Mouse (Mus musculus) liver, embryonic 14.5 days (tissue): ENCODE data around the gene Gpr183. TPM values are rescaled to one million over a fixed set of nuclear protein-coding genes. Genes with fewer than 3 reads are reported as not detected.

ENCODE experiments used
- ATAC-seq: fragments of 200-750 bp; cut with Nextera tagmentation; 2 replicates; pipeline ENCODE4 v1.8.0; 2017; ENCODE audit warnings: moderate number of reproducible peaks, mild to moderate bottlenecking, moderate library complexity; ENCODE audit not compliant: insufficient read depth
- DNase-seq, 3 experiments: peaks; one replicate each; pipeline ENCODE4 v3.0.0-alpha.2; 2012 to 2013; ENCODE audit warnings: low read depth in 3 of 3, low spot score in 3 of 3
- H3K27ac ChIP-seq: fragments of 300-500 bp; sonication (generic); 2 replicates; pipeline ENCODE4 v1.5.1; 2014; ENCODE audit warnings: moderate library complexity, mild to moderate bottlenecking, control low read depth, inconsistent platforms
- H3K27me3 ChIP-seq: fragments of 300-500 bp; sonication (generic); 2 replicates; pipeline ENCODE4 v1.6.1; 2014; ENCODE audit warnings: mild to moderate bottlenecking, low read length, moderate library complexity; ENCODE audit not compliant: control insufficient read depth, insufficient read depth
- H3K36me3 ChIP-seq: fragments of 300-500 bp; sonication (generic); replicated peaks from 2 replicates; pipeline ENCODE4 v1.6.1; 2014; ENCODE audit warnings: low read depth; ENCODE audit not compliant: control insufficient read depth, insufficient read depth
- H3K4me1 ChIP-seq, 2 experiments: fragments of 200-500 bp in 1 of 2; fragments of 300-500 bp in 1 of 2; sonication (generic) in 1 of 2; replicated peaks; 2 replicates each; pipeline ENCODE4 v1.6.1; 2012 to 2014; ENCODE audit warnings: antibody characterized with exemption in 1 of 2, inconsistent platforms in 1 of 2, low read length in 1 of 2; ENCODE audit not compliant: control insufficient read depth in 2 of 2, insufficient read depth in 2 of 2
- H3K4me2 ChIP-seq: fragments of 300-500 bp; sonication (generic); 2 replicates; pipeline ENCODE4 v1.6.1; 2014; ENCODE audit warnings: low read depth, mild to moderate bottlenecking, control low read depth, moderate library complexity
- H3K4me3 ChIP-seq, 2 experiments: fragments of 200-500 bp in 1 of 2; fragments of 300-500 bp in 1 of 2; sonication (generic) in 1 of 2; 2 replicates each; pipeline ENCODE4 v1.5.1; 2012 to 2014; ENCODE audit warnings: low read depth in 2 of 2, low read length in 2 of 2, mild to moderate bottlenecking in 2 of 2, control low read depth in 1 of 2, inconsistent platforms in 1 of 2, moderate library complexity in 1 of 2; ENCODE audit not compliant: insufficient read depth in 1 of 2
- H3K9ac ChIP-seq: fragments of 300-500 bp; sonication (generic); replicated peaks from 2 replicates; pipeline ENCODE4 v1.6.1; 2014; ENCODE audit warnings: mild to moderate bottlenecking, control low read depth, moderate library complexity
- H3K9me3 ChIP-seq: fragments of 300-500 bp; sonication (generic); 2 replicates; pipeline ENCODE4 v1.6.1; 2016; ENCODE audit warnings: low read length, mixed read lengths; ENCODE audit not compliant: control insufficient read depth
- CTCF ChIP-seq: IDR thresholded peaks from 2 replicates; pipeline ENCODE4 v1.5.1; 2016; ENCODE audit warnings: antibody characterized with exemption, low read depth, control low read depth
- EP300 ChIP-seq: IDR thresholded peaks from 2 replicates; pipeline ENCODE4 v1.6.1; 2016; ENCODE audit warnings: antibody characterized with exemption, low read depth
- WGBS: fragments of 180-500 bp; shearing (Covaris S2); extraction: QIAGEN DNeasy Blood & Tissue Kit; methylation state at CpG from one replicate; pipeline ENCODE4 v1.1.7; 2014; ENCODE audit not compliant: insufficient replicate concordance; 5-methylcytosine and 5-hydroxymethylcytosine counted together
- polyA plus RNA-seq, 2 experiments: library from polyadenylated mRNA; depleted of rRNA in 1 of 2; stranded (reverse) in 1 of 2; unstranded in 1 of 2; fragments of >200 nt; fragmentation: Nextera tagmentation in 1 of 2; extraction: Ambion mirVana in 1 of 2; gene quantifications; 2 replicates each; pipeline versions ENCODE4 v1.2.1 to v1.2.3; 2012 to 2014

Gene Gpr183
- polyA plus RNA-seq, 2 experiments: 0.62 to 0.75 TPM

DNA sequence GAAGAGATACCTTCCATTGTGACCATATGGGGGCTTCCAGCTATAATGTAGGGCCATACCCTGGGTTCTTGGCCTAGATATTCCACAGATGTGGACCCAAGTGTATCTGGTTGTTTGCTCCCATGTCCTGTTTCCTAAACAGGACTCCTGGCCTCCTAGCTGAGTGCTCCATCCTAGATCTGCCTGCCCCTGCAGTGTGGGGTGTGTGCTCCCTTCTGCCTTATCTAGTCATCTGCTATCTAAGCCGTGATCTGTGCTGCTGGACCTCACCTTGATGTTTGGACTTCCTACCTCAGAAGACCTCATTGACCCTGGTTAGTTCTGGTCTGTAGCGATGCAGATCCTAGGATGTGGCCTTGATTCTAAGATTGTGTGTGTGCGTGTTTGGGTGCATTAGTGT, 24.9 kb upstream of the Gpr183 start:
- H3K9me3 ChIP-seq: no peaks in the 10 kb centered on the region
- no peak overlapping the region for H3K4me3 ChIP-seq
- TF ChIP-seq CTCF: no peak
- TF ChIP-seq EP300: no peak
- H3K27ac ChIP-seq: no peak overlapping the region
- H3K4me1 ChIP-seq: peaks cover 0 to 16% of the 10 kb centered on the region in 2 experiments; a peak in 2 of 4 replicates
- ATAC-seq: no peak
- no peak for DNase-seq
- H3K36me3 ChIP-seq: no peaks in the 10 kb centered on the region
- H3K9ac ChIP-seq: no peak overlapping the region
- H3K27me3 ChIP-seq: no peaks in the 10 kb centered on the region
- 68% methylated on average over 3 of the region's 3 CpGs for WGBS
- no peak overlapping the region for H3K4me2 ChIP-seq

DNA sequence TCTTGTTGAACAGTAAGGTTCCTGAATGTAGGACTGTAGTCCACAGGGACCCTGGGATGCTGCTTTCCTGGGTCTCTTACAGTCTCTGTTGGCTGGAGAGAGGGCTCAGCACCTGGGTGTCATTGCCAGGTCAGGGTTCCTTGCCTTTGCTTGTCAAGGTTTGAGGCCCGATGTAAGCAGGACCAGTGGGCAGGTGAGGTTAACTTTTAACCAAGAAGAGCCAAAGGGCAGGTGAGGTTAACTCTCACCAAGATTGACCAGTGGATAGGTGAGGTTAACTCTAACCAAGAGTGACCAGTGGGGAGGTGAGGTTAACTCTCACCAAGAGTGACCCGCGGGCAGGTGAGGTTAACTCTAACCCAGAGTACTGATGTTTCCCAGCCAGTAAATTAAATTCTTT, 24.3 kb upstream of the Gpr183 start:
- ATAC-seq: no peak
- 84% methylated on average over 3 of the region's 3 CpGs for WGBS
- TF ChIP-seq CTCF: no peak
- no peak for TF ChIP-seq EP300

DNA sequence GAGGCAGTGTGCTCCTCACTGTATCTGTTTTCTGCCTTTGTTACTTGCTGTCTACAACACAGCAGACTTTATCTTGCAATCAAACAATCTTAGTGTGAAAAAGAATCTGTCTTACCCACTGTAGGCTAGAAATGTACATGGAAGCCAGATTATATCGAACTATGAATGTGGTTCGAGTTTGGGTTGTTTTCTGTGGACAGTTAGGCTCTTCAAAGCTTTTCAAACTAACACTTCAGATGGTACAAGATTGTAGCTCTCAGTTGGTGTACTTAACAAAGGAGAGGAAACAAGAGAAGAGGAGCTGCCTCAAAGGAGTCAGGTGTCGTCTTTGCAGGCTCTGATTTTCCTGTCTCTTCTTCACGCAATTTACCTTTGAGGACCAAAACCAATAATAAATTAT, 22.7 kb upstream of the Gpr183 start:
- H3K4me1 ChIP-seq: peaks cover 0 to 22% of the 10 kb centered on the region in 2 experiments; a peak in 2 of 4 replicates
- no peak for ATAC-seq
- TF ChIP-seq CTCF (no peak), EP300 (no peak)
- H3K36me3 ChIP-seq: no peaks in the 10 kb centered on the region
- H3K27ac ChIP-seq: no peak overlapping the region
- DNase-seq: no peak
- H3K27me3 ChIP-seq: no peaks in the 10 kb centered on the region
- 62% methylated on average over 4 of the region's 4 CpGs for WGBS
- no peaks in the 10 kb centered on the region for H3K9me3 ChIP-seq
- H3K4me3 ChIP-seq: no peak overlapping the region
- no peak overlapping the region for H3K9ac ChIP-seq
- H3K4me2 ChIP-seq: no peak overlapping the region

More for the DNA sequence above, 24.3 kb upstream of the Gpr183 start:
- no peak for DNase-seq
- Histone ChIP-seq H3K4me1 (peaks cover 0 to 16% of the 10 kb centered on the region in 2 experiments; a peak in 2 of 4 replicates), H3K4me2 (no peak overlapping the region), H3K4me3 (no peak overlapping the region), H3K27ac (no peak overlapping the region), H3K9ac (no peak overlapping the region), H3K27me3 (no peaks in the 10 kb centered on the region), H3K36me3 (no peaks in the 10 kb centered on the region), H3K9me3 (no peaks in the 10 kb centered on the region)

DNA sequence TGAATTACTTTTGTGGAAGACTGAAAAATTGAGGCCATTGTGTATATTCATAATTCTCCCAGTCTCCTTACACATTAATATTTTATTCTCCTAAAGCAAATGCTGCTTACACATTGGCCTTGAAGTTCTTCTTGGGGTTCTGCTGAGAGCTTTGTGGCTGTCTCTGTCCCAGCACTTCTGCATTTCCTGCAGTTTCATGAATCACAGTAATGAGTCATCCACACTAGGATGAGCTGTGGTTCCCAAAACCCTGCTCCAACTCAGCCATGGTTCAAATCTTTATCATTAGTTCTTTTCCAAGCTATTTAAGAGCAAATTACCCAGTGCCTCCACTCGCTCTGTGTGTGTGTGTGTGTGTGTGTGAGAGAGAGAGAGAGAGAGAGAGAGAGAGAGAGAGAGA, 22.3 kb upstream of the Gpr183 start:
- peaks cover 0 to 19% of the 10 kb centered on the region in 2 experiments; a peak in 2 of 4 replicates for H3K4me1 ChIP-seq
- no peak overlapping the region for H3K9ac ChIP-seq
- H3K36me3 ChIP-seq: no peaks in the 10 kb centered on the region
- H3K4me3 ChIP-seq: no peak overlapping the region
- H3K4me2 ChIP-seq: no peak overlapping the region
- no peaks in the 10 kb centered on the region for H3K9me3 ChIP-seq
- H3K27me3 ChIP-seq: no peaks in the 10 kb centered on the region
- no peak for TF ChIP-seq CTCF
- TF ChIP-seq EP300: no peak
- DNase-seq (no peak), ATAC-seq (no peak)
- H3K27ac ChIP-seq: no peak overlapping the region
- 68% methylated on average over 1 of the region's 1 CpGs for WGBS

DNA sequence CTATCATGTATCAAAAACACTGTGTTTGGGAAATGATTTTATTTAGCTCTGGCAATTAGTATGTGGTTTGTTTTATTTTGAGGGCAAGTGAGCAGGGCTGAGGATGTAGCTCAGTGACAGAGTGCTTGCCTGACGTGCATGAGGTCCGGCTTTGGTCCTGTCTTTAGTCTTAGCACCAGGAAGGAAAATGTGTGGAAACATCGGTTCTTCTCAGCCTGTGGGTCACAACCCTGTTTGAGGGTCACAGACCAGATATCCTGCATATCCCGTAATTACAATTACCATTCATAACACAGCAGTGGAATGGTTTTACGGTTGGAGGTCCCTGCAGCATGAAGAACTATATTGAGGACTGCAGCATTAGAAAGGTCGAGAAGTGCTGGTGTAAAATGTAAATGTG, 21.0 kb upstream of the Gpr183 start:
- TF ChIP-seq CTCF (no peak), EP300 (no peak)
- Histone ChIP-seq H3K4me2 (no peak overlapping the region), H3K4me3 (no peak overlapping the region), H3K9ac (no peak overlapping the region), H3K27ac (no peak overlapping the region), H3K36me3 (no peaks in the 10 kb centered on the region), H3K27me3 (no peaks in the 10 kb centered on the region), H3K9me3 (no peaks in the 10 kb centered on the region), H3K4me1 (peaks cover 0 to 19% of the 10 kb centered on the region in 2 experiments; a peak in 2 of 4 replicates)
- WGBS: 49% methylated on average over 6 of the region's 6 CpGs
- ATAC-seq (no peak), DNase-seq (no peak)
